Mouse (Mus musculus) cortical plate, adult 2 months (tissue): ENCODE measurements around the gene Dleu7. TPM values are rescaled to one million over a fixed set of nuclear protein-coding genes. Genes with fewer than 3 reads are reported as not detected.
A peak's percentile ranks its signal among the peaks of the same experiment; 100 is the strongest.

Experiments used
- H3K27ac ChIP-seq: fragments of 200-500 bp; 2 replicates; pipeline ENCODE4 v1.5.1; 2012; ENCODE audit warnings: low read length, control low read depth, inconsistent platforms; ENCODE audit not compliant: insufficient read depth
- H3K4me1 ChIP-seq: fragments of 200-500 bp; 2 replicates; pipeline ENCODE4 v1.6.1; 2011; ENCODE audit warnings: low read length; ENCODE audit not compliant: control insufficient read depth, insufficient read depth
- H3K4me3 ChIP-seq: fragments of 200-500 bp; 2 replicates; pipeline ENCODE4 v1.5.1; 2011; ENCODE audit warnings: mild to moderate bottlenecking, low read length, control low read depth; ENCODE audit not compliant: insufficient read depth
- CTCF ChIP-seq: fragments of 200-500 bp; IDR thresholded peaks from 2 replicates; pipeline ENCODE4 v1.5.1; 2011; ENCODE audit warnings: mild to moderate bottlenecking, control low read depth, low read length; ENCODE audit not compliant: insufficient read depth; ENCODE audit errors: extremely low read depth
- POLR2A ChIP-seq: fragments of 200-500 bp; IDR thresholded peaks from 2 replicates; pipeline ENCODE4 v1.6.1; 2011; ENCODE audit warnings: mild to moderate bottlenecking, low read length, control low read depth; ENCODE audit not compliant: insufficient read depth; ENCODE audit errors: extremely low read depth
- polyA plus RNA-seq: library from polyadenylated mRNA; depleted of rRNA; stranded (reverse); fragments of >200 nt; gene quantifications from 2 replicates; pipeline ENCODE4 v1.2.3, GENCODE M21; 2012; rRNA removed

Gene Dleu7
- polyA plus RNA-seq, 1 experiment, result 9.0 TPM

DNA sequence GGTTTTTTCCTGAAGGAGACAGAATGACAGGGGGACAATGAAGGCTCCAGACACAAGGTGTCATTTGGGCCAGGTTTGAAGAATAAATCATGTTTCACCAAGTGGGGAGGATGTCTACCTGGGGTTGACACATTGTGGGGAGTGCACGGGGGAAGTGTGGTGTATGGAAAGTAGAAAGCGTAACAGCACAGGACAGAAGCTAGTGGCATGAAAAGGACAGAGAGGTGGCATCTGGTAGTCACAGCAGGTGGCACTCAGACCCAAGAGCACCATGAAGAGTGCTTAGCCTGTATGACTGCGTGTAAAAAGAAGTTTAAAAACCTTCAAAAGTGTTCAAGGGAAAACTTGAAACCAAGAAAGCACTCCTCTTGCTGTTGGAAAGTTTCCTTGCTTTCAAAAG lies 42.8 kb downstream of the Dleu7 start:
- Histone ChIP-seq H3K27ac (no peak overlapping the region), H3K4me1 (no peaks in the 10 kb centered on the region), H3K4me3 (no peak overlapping the region)
- TF ChIP-seq POLR2A (no peak), CTCF (no peak)

DNA sequence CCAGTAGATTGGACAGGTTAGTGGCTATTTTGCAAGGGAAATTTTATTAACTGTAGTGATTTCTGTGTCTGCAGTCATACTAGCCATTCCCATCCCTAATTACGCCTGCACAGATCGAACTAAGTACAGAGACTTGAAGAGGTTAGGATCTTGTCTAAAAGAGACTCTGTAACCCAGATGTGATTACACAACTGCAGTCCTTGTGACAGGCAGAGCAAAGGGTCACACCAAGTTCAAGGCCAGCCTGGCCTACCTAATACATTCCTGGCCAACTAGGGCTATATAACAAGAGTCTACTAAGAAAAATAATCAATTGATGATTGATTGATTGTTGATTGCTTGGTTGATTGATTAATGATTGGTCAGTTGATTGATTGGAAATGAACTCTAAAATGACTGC lies 43.6 kb downstream of the Dleu7 start:
- Histone ChIP-seq H3K4me3 (no peak overlapping the region), H3K27ac (no peak overlapping the region), H3K4me1 (no peaks in the 10 kb centered on the region)
- TF ChIP-seq POLR2A (no peak), CTCF (no peak)

DNA sequence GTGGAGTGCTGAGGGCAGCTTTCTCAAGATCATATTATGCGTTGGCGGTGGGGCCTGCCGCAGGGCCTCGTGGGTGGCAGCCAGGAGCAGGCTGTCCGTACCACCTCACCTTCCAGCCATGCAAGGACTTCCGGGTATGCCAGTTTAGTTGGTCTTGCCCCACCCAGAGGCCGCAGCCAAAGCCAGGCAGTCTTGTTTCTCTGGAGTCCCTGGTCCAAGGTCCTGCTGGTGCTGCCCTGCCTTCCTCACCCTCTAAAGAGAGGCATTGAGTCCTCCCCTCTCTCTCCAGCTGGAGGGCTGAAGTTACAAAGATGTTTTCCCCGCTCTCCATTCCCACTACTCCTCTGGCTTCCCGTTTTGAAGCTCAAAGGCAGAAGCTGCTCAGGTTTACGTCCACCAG lies 44.1 kb downstream of the Dleu7 start:
- no peak overlapping the region for H3K4me3 ChIP-seq
- TF ChIP-seq POLR2A (no peak), CTCF (no peak)

DNA sequence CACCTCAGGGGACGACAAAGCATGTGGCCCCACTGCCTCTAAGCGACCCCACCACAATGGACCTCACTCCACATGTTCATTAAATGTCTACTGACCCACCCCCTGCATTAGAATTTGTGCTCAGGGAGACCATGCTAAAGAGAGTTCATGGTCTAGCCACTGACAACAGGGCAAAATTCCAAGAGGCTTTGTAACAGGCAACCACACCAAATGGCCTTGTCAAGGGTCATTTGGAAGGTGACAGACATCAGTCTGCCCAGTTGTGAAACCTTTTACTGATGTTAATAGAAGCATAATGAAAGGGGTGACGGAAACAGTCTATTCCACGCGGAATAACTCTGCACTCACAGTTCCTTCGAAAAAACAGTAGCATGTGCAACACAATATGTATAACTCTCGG lies 44.5 kb downstream of the Dleu7 start:
- H3K27ac ChIP-seq, result no peak overlapping the region
- H3K4me3 ChIP-seq, result no peak overlapping the region
- no peaks in the 10 kb centered on the region for H3K4me1 ChIP-seq
- TF ChIP-seq CTCF (no peak), POLR2A (no peak)

More for the DNA sequence above, 44.1 kb downstream of the Dleu7 start:
- H3K4me1 ChIP-seq, result no peaks in the 10 kb centered on the region
- H3K27ac ChIP-seq, result no peak overlapping the region

DNA sequence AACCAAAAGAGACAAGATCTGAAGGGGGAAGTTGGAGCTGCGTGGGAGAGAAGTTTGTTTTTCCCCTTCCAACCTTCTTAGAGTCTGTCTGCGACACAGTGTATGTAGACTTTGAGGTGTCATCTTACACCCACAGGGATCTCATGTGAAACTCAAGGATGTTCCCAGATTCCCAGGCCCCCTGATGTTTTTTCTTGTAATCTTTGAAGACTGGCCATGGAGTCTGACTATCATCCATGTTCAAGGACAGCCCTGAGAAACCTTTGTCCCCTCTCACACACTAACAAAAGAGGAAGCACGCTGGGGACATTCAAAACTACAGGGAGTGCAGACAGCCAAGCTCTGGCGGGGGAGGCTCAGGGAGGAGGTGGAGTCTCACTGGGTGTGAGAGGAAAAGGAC lies 47.3 kb downstream of the Dleu7 start:
- no peak for TF ChIP-seq POLR2A
- Histone ChIP-seq H3K4me3 (no peak overlapping the region), H3K27ac (no peak overlapping the region), H3K4me1 (no peaks in the 10 kb centered on the region)

DNA sequence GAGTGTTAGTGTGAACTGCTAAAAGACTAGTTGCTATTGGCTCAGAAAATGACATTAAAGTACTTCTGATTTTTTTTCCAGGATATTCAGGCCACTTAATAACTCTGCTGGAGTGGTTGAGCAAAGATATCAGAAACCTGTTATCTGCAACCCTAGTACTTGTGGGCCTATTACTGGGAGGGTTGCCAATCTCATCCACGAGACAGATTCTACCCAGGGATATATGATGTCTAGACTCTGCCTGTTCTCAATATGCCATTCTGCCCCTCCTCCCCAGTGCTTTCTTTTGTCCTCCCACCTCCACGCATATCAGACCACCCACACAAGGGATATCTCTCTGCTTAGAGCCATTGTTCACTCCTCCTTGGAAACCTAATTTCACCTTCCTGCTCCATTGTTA lies 49.3 kb downstream of the Dleu7 start:
- Histone ChIP-seq H3K4me3 (no peak overlapping the region), H3K27ac (no peak overlapping the region), H3K4me1 (no peaks in the 10 kb centered on the region)
- TF ChIP-seq CTCF, result no peak

DNA sequence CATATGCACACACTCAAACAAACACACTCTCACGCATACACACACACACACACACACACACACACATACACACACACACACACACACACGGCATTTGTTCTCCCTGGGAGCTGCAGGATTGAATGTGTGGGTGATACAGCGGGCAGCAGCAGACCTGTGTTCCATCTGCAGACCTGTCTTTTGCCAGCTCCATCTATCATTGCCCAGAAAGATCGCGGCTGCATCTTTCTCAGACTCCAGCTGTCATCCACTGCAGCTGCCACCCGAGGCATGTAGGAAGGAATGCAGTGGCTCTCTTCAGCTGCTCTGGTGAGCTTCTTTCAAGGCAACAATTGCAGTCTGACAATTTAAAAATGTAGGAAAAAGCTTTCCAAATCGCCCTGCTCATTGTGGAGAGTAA lies 56.9 kb downstream of the Dleu7 start:
- TF ChIP-seq POLR2A, result no peak
- no peak for TF ChIP-seq CTCF
- no peaks in the 10 kb centered on the region for H3K4me1 ChIP-seq
- H3K4me3 ChIP-seq, result no peak overlapping the region
- H3K27ac ChIP-seq, result no peak overlapping the region

DNA sequence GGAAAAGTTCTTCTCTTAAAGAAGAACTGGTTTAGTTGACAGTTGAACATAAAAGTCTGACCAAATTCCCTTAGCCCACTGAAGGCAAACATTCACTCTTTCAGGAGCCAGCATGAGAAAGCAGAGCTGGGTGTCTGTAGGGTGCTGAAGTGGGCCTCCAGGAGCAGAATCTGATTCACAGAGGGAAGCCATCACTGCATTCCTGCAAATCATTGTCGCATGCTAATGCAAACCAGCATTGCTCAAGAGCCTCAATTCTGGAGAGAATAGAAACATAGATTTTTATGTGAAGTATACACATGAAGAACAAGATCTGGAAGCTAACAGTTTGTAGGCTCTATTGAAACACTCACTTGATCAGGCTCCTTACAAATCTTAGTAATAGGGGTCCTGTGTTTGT lies 57.6 kb downstream of the Dleu7 start:
- no peak overlapping the region for H3K4me3 ChIP-seq
- no peak overlapping the region for H3K27ac ChIP-seq
- TF ChIP-seq CTCF, result no peak
- no peak for TF ChIP-seq POLR2A
- no peaks in the 10 kb centered on the region for H3K4me1 ChIP-seq

DNA sequence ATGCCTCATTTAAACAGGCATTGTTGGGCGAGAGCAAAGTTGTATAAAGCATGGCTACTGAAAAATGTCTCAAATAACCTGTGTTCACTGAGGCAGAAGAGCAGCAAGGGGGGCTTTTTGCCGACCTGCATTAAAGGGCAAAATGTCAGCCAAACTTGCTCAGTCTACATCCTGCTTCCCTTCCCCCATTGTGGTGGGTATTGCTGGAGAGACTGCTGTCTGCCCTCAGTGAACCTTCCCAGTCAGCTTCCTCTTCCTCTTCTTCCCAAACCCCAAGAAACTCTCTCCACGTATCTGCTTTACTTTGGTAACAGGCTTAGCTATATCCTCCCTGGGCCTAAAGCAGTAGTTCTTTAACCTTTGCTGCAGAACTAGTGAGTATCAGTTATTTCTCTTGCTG lies 61.9 kb downstream of the Dleu7 start:
- H3K4me1 ChIP-seq, result peaks cover 3% of the 10 kb centered on the region; the same call in 1 of the 2 replicates
- no peak for TF ChIP-seq CTCF
- no peak for TF ChIP-seq POLR2A
- no peak overlapping the region for H3K4me3 ChIP-seq
- no peak overlapping the region for H3K27ac ChIP-seq

DNA sequence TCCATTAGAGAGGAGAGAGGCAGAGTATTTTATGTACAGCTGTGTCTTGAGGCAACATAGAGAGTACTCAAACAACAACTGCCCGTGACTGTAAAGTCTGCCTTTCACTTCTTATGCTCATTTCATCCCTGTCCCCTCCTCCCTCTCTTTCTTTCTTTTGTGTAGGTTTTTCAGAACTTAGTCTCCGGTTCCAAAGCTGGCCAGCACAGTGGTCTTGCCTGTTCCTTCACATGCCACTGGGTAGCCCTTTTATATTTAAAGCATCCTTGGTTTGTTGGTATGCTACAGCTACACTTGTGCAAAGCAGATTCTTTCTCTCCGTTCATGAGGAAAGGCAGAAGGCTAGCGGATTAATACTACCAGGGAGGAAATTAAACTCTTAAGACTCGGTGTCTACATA lies 65.7 kb downstream of the Dleu7 start:
- H3K4me3 ChIP-seq, result no peak overlapping the region
- TF ChIP-seq CTCF, result no peak
- TF ChIP-seq POLR2A, result no peak
- peaks cover 3% of the 10 kb centered on the region; the same call in 1 of the 2 replicates for H3K4me1 ChIP-seq
- no peak overlapping the region for H3K27ac ChIP-seq

DNA sequence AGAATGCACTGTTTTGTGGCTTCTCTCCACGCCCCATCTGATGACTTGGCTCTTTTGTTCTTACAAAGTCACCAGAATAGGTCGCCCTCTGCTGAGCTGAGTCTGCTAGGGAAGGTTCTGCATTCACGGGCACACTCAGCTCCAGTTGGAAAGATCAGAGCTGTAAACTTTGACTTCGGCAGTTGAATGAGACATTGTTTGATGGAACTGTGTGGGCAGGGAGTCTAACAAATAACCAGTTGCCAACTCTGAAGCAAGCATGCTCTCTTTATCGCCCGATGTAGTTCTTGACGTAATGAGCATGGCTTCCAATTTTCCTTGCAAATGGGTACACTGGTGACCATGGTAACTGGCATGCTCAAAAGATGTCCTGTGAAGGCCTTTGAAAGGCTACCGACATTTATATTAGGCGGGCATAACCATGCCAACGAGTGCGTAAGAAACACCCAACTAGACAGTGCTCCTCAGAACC lies 66.2 kb downstream of the Dleu7 start:
- Histone ChIP-seq H3K4me3 (no peak overlapping the region; the same call in 1 of the 2 replicates), H3K27ac (no peak overlapping the region), H3K4me1 (peaks cover 3% of the 10 kb centered on the region; the same call in 1 of the 2 replicates)
- TF ChIP-seq CTCF (peak; percentile 54), POLR2A (no peak)

Other genes starting within 250 kb of the Dleu7 start
- 11.4 and 11.5 TPM in 2 replicates for gene Rnaseh2b, start 458 bp downstream of the Dleu7 start, polyA plus RNA-seq
- 0.21 and 0.30 TPM in 2 replicates for gene Gucy1b2, start 163.2 kb upstream of the Dleu7 start, polyA plus RNA-seq